Mouse (Mus musculus): ENCODE results near the gene Tfeb.

DNA sequence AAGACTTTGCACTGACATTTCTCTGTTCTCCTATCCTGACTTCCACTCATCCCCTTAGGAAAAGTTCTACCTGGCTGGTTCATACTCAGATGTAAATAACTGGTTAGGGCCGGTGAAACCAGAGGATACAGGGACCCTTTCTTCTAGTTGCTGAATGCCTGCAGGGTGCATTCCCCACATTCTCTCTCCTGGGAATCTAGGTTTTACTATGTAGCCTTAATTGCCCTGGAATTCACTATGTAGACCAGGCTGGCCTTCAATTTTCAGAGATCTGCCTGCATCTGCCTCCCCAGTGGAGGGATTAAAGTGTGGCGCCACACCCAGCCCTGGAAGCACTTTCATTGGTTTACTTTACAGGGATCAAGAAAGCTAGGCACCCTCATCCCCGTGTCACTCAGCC lies 45.7 kb downstream of the Tfeb start:
- no peak for TF ChIP-seq CTCF (IDR thresholded peaks at IDR 0.05; ENCODE audit: insufficient read depth, low read length)
- no peak for TF ChIP-seq POLR2A (IDR thresholded peaks at IDR 0.05; ENCODE audit: borderline replicate concordance, extremely low read depth, low read depth, low read length)
